Mouse (Mus musculus) layer of hippocampus, postnatal 36 days (tissue): ENCODE data around the gene Rmnd1. TPM values are rescaled to one million over a fixed set of nuclear protein-coding genes. Genes with fewer than 3 reads are reported as not detected.
A peak's percentile ranks its signal among the peaks of the same experiment; 100 is the strongest.

Experiments used
- DNase-seq, 2 experiments: peaks; one replicate each; pipeline ENCODE4 v3.0.0; 2022
- total RNA-seq, 2 experiments: library from RNA; stranded (reverse); gene quantifications; 2 replicates each; pipeline ENCODE4 v1.2.3; 2021

Rmnd1 gene
- total RNA-seq, 2 experiments from 2014 or later, result 39.5 to 40.6 TPM

GRCm38 (mm10) chr10:4390550-4390949 lies 41.6 kb downstream of the Rmnd1 start:
- no peak for DNase-seq

GRCm38 (mm10) chr10:4389461-4390112 lies 42.6 kb downstream of the Rmnd1 start:
- no peak for DNase-seq

- no peak for DNase-seq
Observed at GRCm38 (mm10) chr10:4389036-4389435, 43.2 kb downstream of the Rmnd1 start.

- DNase-seq, result no peak
Observed at GRCm38 (mm10) chr10:4388384-4388745, 43.8 kb downstream of the Rmnd1 start.

GRCm38 (mm10) chr10:4387701-4388383 lies 44.3 kb downstream of the Rmnd1 start, which contains the start of gene Zbtb2:
Zbtb2 (minus strand) TSS chr10:4388108.
- DNase-seq, result peak; percentile 61 to 65

GRCm38 (mm10) chr10:4386609-4387591 lies 45.3 kb downstream of the Rmnd1 start:
- peak; percentile 91 to 92 for DNase-seq

- DNase-seq, result no peak
Observed at GRCm38 (mm10) chr10:4384244-4384643, 47.9 kb downstream of the Rmnd1 start.

GRCm38 (mm10) chr10:4380748-4381147 lies 51.4 kb downstream of the Rmnd1 start:
- no peak for DNase-seq

GRCm38 (mm10) chr10:4376931-4377330 lies 55.3 kb downstream of the Rmnd1 start:
- DNase-seq, result no peak

- DNase-seq, result no peak
Observed at GRCm38 (mm10) chr10:4376461-4376860, 55.7 kb downstream of the Rmnd1 start.

- no peak for DNase-seq
Observed at GRCm38 (mm10) chr10:4375267-4375666, 56.9 kb downstream of the Rmnd1 start.

GRCm38 (mm10) chr10:4374734-4375133 lies 57.5 kb downstream of the Rmnd1 start:
- no peak for DNase-seq

- no peak for DNase-seq
Observed at GRCm38 (mm10) chr10:4374239-4374638, 57.9 kb downstream of the Rmnd1 start.

GRCm38 (mm10) chr10:4373558-4373957 lies 58.6 kb downstream of the Rmnd1 start:
- DNase-seq, result no peak

- DNase-seq, result no peak
Observed at GRCm38 (mm10) chr10:4372011-4372410, 60.2 kb downstream of the Rmnd1 start.

- no peak for DNase-seq
Observed at GRCm38 (mm10) chr10:4370105-4370504, 62.1 kb downstream of the Rmnd1 start.

- no peak for DNase-seq
Observed at GRCm38 (mm10) chr10:4364618-4365017, 67.6 kb downstream of the Rmnd1 start.

- no peak for DNase-seq
Observed at GRCm38 (mm10) chr10:4357435-4357834, 74.8 kb downstream of the Rmnd1 start.

- no peak for DNase-seq
Observed at GRCm38 (mm10) chr10:4356640-4357039, 75.5 kb downstream of the Rmnd1 start.

GRCm38 (mm10) chr10:4355882-4356451 lies 76.2 kb downstream of the Rmnd1 start:
- DNase-seq, result no peak

GRCm38 (mm10) chr10:4354371-4355260 lies 77.6 kb downstream of the Rmnd1 start:
- DNase-seq, result no peak
